ENCODE assay signal across 8 mouse cellular contexts in genomic region chr3:84090982-84091381, GRCm38 (mm10). TPM values are rescaled to one million over a fixed set of nuclear protein-coding genes. Genes with fewer than 3 reads are reported as not detected.
DNase-seq lines count a peak whose midpoint lies in the region; ATAC-seq lines count a peak whose summit lies in the region.

No protein-coding gene starts in this region.

- H3K4me1 ChIP-seq in kidney, embryonic 15.5 days: peaks cover 8% of the 10 kb centered on the region; the same call in 1 of the 2 replicates
- H3K4me1 ChIP-seq in heart, embryonic 11.5 days (ENCODE audit: control insufficient read depth, insufficient read depth, low read length): no peaks in the 10 kb centered on the region

- ATAC-seq in kidney, embryonic 15.5 days (replicated peaks; ENCODE audit: low FRiP score): 0 out of 2 replicates have a peak, but pooled peaks have one; percentile 52
- no peak for ATAC-seq in heart, embryonic 11.5 days (replicated peaks; ENCODE audit: insufficient number of reproducible peaks, low FRiP score, low TSS enrichment)

- H3K9ac ChIP-seq in kidney, embryonic 15.5 days: no peak overlapping the region
- no peak overlapping the region for H3K9ac ChIP-seq in heart, embryonic 11.5 days (ENCODE audit: low read depth, low read length)

- H3K27ac ChIP-seq in kidney, embryonic 15.5 days: no peak overlapping the region
- no peak overlapping the region for H3K27ac ChIP-seq in heart, embryonic 11.5 days (ENCODE audit: low read depth, low read length)

- H3K36me3 ChIP-seq in kidney, embryonic 15.5 days: no peaks in the 10 kb centered on the region
- H3K36me3 ChIP-seq in heart, embryonic 11.5 days (ENCODE audit: control insufficient read depth, insufficient read depth, low read length): no peaks in the 10 kb centered on the region

- 31% methylated on average over 2 of the region's 2 CpGs for WGBS in kidney, embryonic 15.5 days
- 35% methylated on average over 2 of the region's 2 CpGs for WGBS in heart, embryonic 11.5 days (ENCODE audit: insufficient replicate concordance)

- H3K27me3 ChIP-seq in kidney, embryonic 15.5 days: no peaks in the 10 kb centered on the region
- no peaks in the 10 kb centered on the region for H3K27me3 ChIP-seq in heart, embryonic 11.5 days (ENCODE audit: control insufficient read depth, insufficient read depth, low read length)

- no peaks in the 10 kb centered on the region for H3K9me3 ChIP-seq in kidney, embryonic 15.5 days (replicated peaks)
- H3K9me3 ChIP-seq in heart, embryonic 11.5 days (replicated peaks; ENCODE audit: control insufficient read depth, low read length): no peaks in the 10 kb centered on the region

- no peak overlapping the region for H3K4me2 ChIP-seq in kidney, embryonic 15.5 days
- no peak overlapping the region for H3K4me2 ChIP-seq in heart, embryonic 11.5 days

- DNase-seq in adrenal gland, adult 2 months: peak; percentile 32
- DNase-seq in adrenal gland, adult 18-20 months (ENCODE audit: low spot score in 2 of 2): no peak
- peak; percentile 20 for DNase-seq in urinary bladder, postnatal 14 days (ENCODE audit: low spot score)
- no peak for DNase-seq in urinary bladder, adult 2 months (ENCODE audit: low spot score)
- DNase-seq in mesoderm, embryonic 11.5 days (ENCODE audit: low read depth, low spot score): peak; percentile 10
- no peak for DNase-seq in left cerebral cortex, adult 8-10 months (ENCODE audit: low spot score in 2 of 2)

- H3K4me3 ChIP-seq in kidney, embryonic 15.5 days (replicated peaks): no peak overlapping the region
- no peak overlapping the region for H3K4me3 ChIP-seq in heart, embryonic 11.5 days (ENCODE audit: low read depth, low read length)

RNA-seq across cellular contexts. Expression of gene Tmem131l, which starts 51.0 kb away (rescaled TPM):
- 10 to 100 TPM; 25.9 to 26.6 TPM for total RNA-seq in adrenal gland, adult 2 months (2021)
- polyA plus RNA-seq in adrenal gland, adult 2 months (2012; rRNA removed): 43.8 and 48.2 TPM in 2 replicates
- total RNA-seq in adrenal gland, adult 18-20 months (2021): 10 to 100 TPM; 14.0 to 26.4 TPM
- 21.4 and 23.7 TPM in 2 replicates for polyA plus RNA-seq in urinary bladder, adult 2 months (2012; rRNA removed)
- polyA plus RNA-seq in kidney, embryonic 15.5 days (2015; fragmentation: Nextera tagmentation; extraction: Ambion mirVana): 35.2 and 37.5 TPM in 2 replicates
- total RNA-seq in left cerebral cortex, adult 8-10 months (2022): 10 to 100 TPM; 17.5 to 23.7 (median 18.6) TPM
- 27.8 and 35.0 TPM in 2 replicates for polyA plus RNA-seq in heart, embryonic 11.5 days (2014; fragmentation: Nextera tagmentation; extraction: Ambion mirVana)

Comparison
In these comparisons a context has a peak if more than half of its experiments do, and no peak if none do; other contexts are left out.
1. DNase-seq: peak in adrenal gland, adult 2 months (single experiment), urinary bladder, postnatal 14 days (single experiment) and mesoderm, embryonic 11.5 days (single experiment); none in adrenal gland, adult 18-20 months (0 of 2), urinary bladder, adult 2 months (single experiment) and left cerebral cortex, adult 8-10 months (0 of 2).